Mouse (Mus musculus): ENCODE results near the gene Prn. TPM values are rescaled to one million over a fixed set of nuclear protein-coding genes. Genes with fewer than 3 reads are reported as not detected.

Gene Prn
- not detected in 2 replicates for polyA plus RNA-seq (2015; fragmentation: Nextera tagmentation; extraction: Ambion mirVana)

- Histone ChIP-seq H3K4me3 (ENCODE audit: low read depth, low read length) (peak within 1 kb of the TSS; percentile 66), H3K4me2 (replicated peaks; ENCODE audit: low read depth) (peak within 1 kb of the TSS; percentile 83), H3K27ac (ENCODE audit: low read depth, low read length) (peak within 1 kb of the TSS; percentile 37), H3K9me3 (ENCODE audit: control insufficient read depth) (no peaks in the 10 kb centered on the region), H3K36me3 (ENCODE audit: control insufficient read depth, insufficient read depth) (no peaks in the 10 kb centered on the region), H3K9ac (ENCODE audit: low read depth, low read length) (peak within 1 kb of the TSS; percentile 62), H3K4me1 (replicated peaks; ENCODE audit: control insufficient read depth, insufficient read depth, low read length) (no peaks in the 10 kb centered on the region), H3K27me3 (replicated peaks; ENCODE audit: control insufficient read depth, insufficient read depth, low read length) (no peaks in the 10 kb centered on the region)
- ATAC-seq: peak; percentile 92
- 7% methylated on average over 52 of the region's 52 CpGs for WGBS
- TF ChIP-seq CTCF (IDR thresholded peaks at IDR 0.05; ENCODE audit: low read depth): peak; percentile 34; the same call in 1 of the 2 replicates
Measured at GRCm38 (mm10) chr2:131909683-131910572, at the start of gene Prn, which contains the start of gene Prnp. Gene Prn (plus strand): TSS chr2:131909957. Gene Prnp (plus strand): TSS chr2:131909928.

DNA sequence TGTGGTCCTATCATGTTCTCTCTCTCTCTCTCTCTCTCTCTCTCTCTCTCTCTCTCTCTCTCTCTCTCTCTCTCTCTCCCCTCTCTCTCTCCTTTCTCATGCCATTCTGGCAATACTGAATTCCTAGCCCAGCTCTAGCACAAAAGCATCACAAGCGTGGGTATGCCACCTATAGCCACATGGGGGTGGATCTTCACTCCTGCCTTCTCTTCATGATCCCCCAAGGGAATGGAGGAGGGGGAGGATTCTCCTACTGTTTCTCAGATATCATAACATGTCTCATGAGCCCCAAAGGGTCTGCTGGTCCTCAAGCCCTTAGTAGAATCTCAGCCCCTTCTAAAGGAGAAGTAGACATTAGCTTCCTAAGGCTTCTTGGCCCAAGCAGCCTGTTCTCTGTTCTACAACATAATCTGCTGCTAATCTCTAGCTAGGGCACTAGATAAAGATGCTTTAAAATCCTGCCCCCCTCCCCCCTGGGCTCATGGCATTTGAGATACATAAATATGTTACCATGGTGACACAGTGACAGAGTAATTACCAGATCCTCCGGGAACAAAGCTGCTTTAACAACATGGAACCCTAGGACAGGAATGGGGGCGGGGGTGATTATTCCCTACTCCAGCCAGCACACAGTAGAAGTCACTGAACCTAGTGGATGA lies 47.0 kb upstream of the Prn start:
- H3K4me2 ChIP-seq (replicated peaks; ENCODE audit: low read depth): no peak overlapping the region
- TF ChIP-seq CTCF (IDR thresholded peaks at IDR 0.05; ENCODE audit: low read depth): no peak
- H3K27ac ChIP-seq (ENCODE audit: low read depth, low read length): no peak overlapping the region
- 0 out of 2 replicates have a peak, but pooled peaks cover 3% of the 10 kb centered on the region for H3K4me1 ChIP-seq (replicated peaks; ENCODE audit: control insufficient read depth, insufficient read depth, low read length)
- H3K4me3 ChIP-seq (ENCODE audit: low read depth, low read length): no peak overlapping the region
- ATAC-seq: no peak
- no peaks in the 10 kb centered on the region for H3K36me3 ChIP-seq (ENCODE audit: control insufficient read depth, insufficient read depth)
- H3K27me3 ChIP-seq (replicated peaks; ENCODE audit: control insufficient read depth, insufficient read depth, low read length): no peaks in the 10 kb centered on the region
- no peak overlapping the region for H3K9ac ChIP-seq (ENCODE audit: low read depth, low read length)
- 51% methylated on average over 3 of the region's 3 CpGs for WGBS
- no peaks in the 10 kb centered on the region for H3K9me3 ChIP-seq (ENCODE audit: control insufficient read depth)

- ATAC-seq: no peak
- H3K27me3 ChIP-seq (replicated peaks; ENCODE audit: control insufficient read depth, insufficient read depth, low read length): no peaks in the 10 kb centered on the region
- H3K9me3 ChIP-seq (ENCODE audit: control insufficient read depth): no peaks in the 10 kb centered on the region
- 0 out of 2 replicates have a peak, but pooled peaks cover 3% of the 10 kb centered on the region for H3K4me1 ChIP-seq (replicated peaks; ENCODE audit: control insufficient read depth, insufficient read depth, low read length)
- 69% methylated on average over 3 of the region's 3 CpGs for WGBS
- no peak overlapping the region for H3K27ac ChIP-seq (ENCODE audit: low read depth, low read length)
- H3K9ac ChIP-seq (ENCODE audit: low read depth, low read length): no peak overlapping the region
- no peak for TF ChIP-seq CTCF (IDR thresholded peaks at IDR 0.05; ENCODE audit: low read depth)
- H3K36me3 ChIP-seq (ENCODE audit: control insufficient read depth, insufficient read depth): no peaks in the 10 kb centered on the region
- no peak overlapping the region for H3K4me2 ChIP-seq (replicated peaks; ENCODE audit: low read depth)
- no peak overlapping the region for H3K4me3 ChIP-seq (ENCODE audit: low read depth, low read length)
Measured at GRCm38 (mm10) chr2:131863472-131863871, 46.3 kb upstream of the Prn start.

GRCm38 (mm10) chr2:131864262-131864796 lies 45.4 kb upstream of the Prn start:
- Histone ChIP-seq H3K27ac (ENCODE audit: low read depth, low read length) (no peak overlapping the region), H3K9me3 (ENCODE audit: control insufficient read depth) (no peaks in the 10 kb centered on the region), H3K4me3 (ENCODE audit: low read depth, low read length) (no peak overlapping the region), H3K36me3 (ENCODE audit: control insufficient read depth, insufficient read depth) (no peaks in the 10 kb centered on the region), H3K4me1 (replicated peaks; ENCODE audit: control insufficient read depth, insufficient read depth, low read length) (0 out of 2 replicates have a peak, but pooled peaks cover 3% of the 10 kb centered on the region), H3K9ac (ENCODE audit: low read depth, low read length) (no peak overlapping the region), H3K4me2 (replicated peaks; ENCODE audit: low read depth) (no peak overlapping the region), H3K27me3 (replicated peaks; ENCODE audit: control insufficient read depth, insufficient read depth, low read length) (no peaks in the 10 kb centered on the region)
- 88% methylated on average over 2 of the region's 2 CpGs for WGBS
- no peak for ATAC-seq
- no peak for TF ChIP-seq CTCF (IDR thresholded peaks at IDR 0.05; ENCODE audit: low read depth)

GRCm38 (mm10) chr2:131866676-131867075 lies 43.1 kb upstream of the Prn start:
- Histone ChIP-seq H3K36me3 (ENCODE audit: control insufficient read depth, insufficient read depth) (no peaks in the 10 kb centered on the region), H3K4me3 (ENCODE audit: low read depth, low read length) (no peak overlapping the region), H3K4me1 (replicated peaks; ENCODE audit: control insufficient read depth, insufficient read depth, low read length) (0 out of 2 replicates have a peak, but pooled peaks cover 3% of the 10 kb centered on the region), H3K9ac (ENCODE audit: low read depth, low read length) (no peak overlapping the region), H3K27me3 (replicated peaks; ENCODE audit: control insufficient read depth, insufficient read depth, low read length) (no peaks in the 10 kb centered on the region), H3K4me2 (replicated peaks; ENCODE audit: low read depth) (no peak overlapping the region), H3K9me3 (ENCODE audit: control insufficient read depth) (no peaks in the 10 kb centered on the region), H3K27ac (ENCODE audit: low read depth, low read length) (no peak overlapping the region)
- no peak for ATAC-seq
- no peak for TF ChIP-seq CTCF (IDR thresholded peaks at IDR 0.05; ENCODE audit: low read depth)

- Histone ChIP-seq H3K27ac (ENCODE audit: low read depth, low read length) (no peak overlapping the region), H3K36me3 (ENCODE audit: control insufficient read depth, insufficient read depth) (no peaks in the 10 kb centered on the region), H3K4me3 (ENCODE audit: low read depth, low read length) (no peak overlapping the region), H3K9ac (ENCODE audit: low read depth, low read length) (no peak overlapping the region), H3K4me2 (replicated peaks; ENCODE audit: low read depth) (no peak overlapping the region), H3K27me3 (replicated peaks; ENCODE audit: control insufficient read depth, insufficient read depth, low read length) (no peaks in the 10 kb centered on the region), H3K4me1 (replicated peaks; ENCODE audit: control insufficient read depth, insufficient read depth, low read length) (no peaks in the 10 kb centered on the region), H3K9me3 (ENCODE audit: control insufficient read depth) (no peaks in the 10 kb centered on the region)
- peak; percentile 72; the same call in 1 of the 2 replicates for ATAC-seq
- no peak for TF ChIP-seq CTCF (IDR thresholded peaks at IDR 0.05; ENCODE audit: low read depth)
- 56% methylated on average over 5 of the region's 5 CpGs for WGBS
Measured at GRCm38 (mm10) chr2:131868983-131869382, 40.8 kb upstream of the Prn start.

Measured in intestine, postnatal 0 days (tissue).